Mouse (Mus musculus) MEL (cell line): ENCODE results near the gene Ccdc167.

ENCODE experiments used
- CTCF ChIP-seq, 3 experiments: IDR thresholded peaks in 2 of 3; conservative IDR thresholded peaks in 1 of 3; 2 replicates each; pipeline ENCODE4 v1.5.1; 2011 to 2012; ENCODE audit warnings: low read length in 3 of 3, low read depth in 2 of 3, mild to moderate bottlenecking in 2 of 3, improper control_type of control experiment in 1 of 3, inconsistent platforms in 1 of 3, mixed read lengths in 1 of 3, moderate library complexity in 1 of 3; ENCODE audit not compliant: control insufficient read depth in 1 of 3, insufficient read depth in 1 of 3, poor library complexity in 1 of 3, severe bottlenecking in 1 of 3
- EP300 ChIP-seq, 2 experiments: IDR thresholded peaks; 2 replicates each; pipeline ENCODE4 v1.6.1; 2011; ENCODE audit warnings: improper control_type of control experiment in 2 of 2, low read length in 2 of 2, low read depth in 1 of 2, mild to moderate bottlenecking in 1 of 2
- MAX ChIP-seq: IDR thresholded peaks from 2 replicates; pipeline ENCODE4 v1.6.1; 2011; ENCODE audit warnings: low read length, improper control_type of control experiment
- MXI1 ChIP-seq: IDR thresholded peaks from 2 replicates; pipeline ENCODE4 v1.6.1; 2011; ENCODE audit warnings: mild to moderate bottlenecking, low read depth, low read length, improper control_type of control experiment
- POLR2A ChIP-seq, 2 experiments: IDR thresholded peaks; 2 replicates each; pipeline ENCODE4 v1.6.1; 2011 to 2012; ENCODE audit warnings: low read length in 2 of 2, mild to moderate bottlenecking in 2 of 2, control low read depth in 1 of 2, improper control_type of control experiment in 1 of 2, low read depth in 1 of 2, moderate library complexity in 1 of 2; ENCODE audit not compliant: control insufficient read depth in 1 of 2, insufficient read depth in 1 of 2, poor library complexity in 1 of 2
- POLR2AphosphoS2 ChIP-seq: IDR thresholded peaks from 2 replicates; pipeline ENCODE4 v1.6.1; 2011; ENCODE audit warnings: low read length, improper control_type of control experiment
- RAD21 ChIP-seq: IDR thresholded peaks from 2 replicates; pipeline ENCODE4 v1.6.1; 2011; ENCODE audit warnings: mild to moderate bottlenecking, low read depth, low read length, improper control_type of control experiment
- SIN3A ChIP-seq: IDR thresholded peaks from 2 replicates; pipeline ENCODE4 v1.6.1; 2012; ENCODE audit warnings: low read length, improper control_type of control experiment, inconsistent platforms
- TAL1 ChIP-seq: IDR thresholded peaks from 2 replicates; pipeline ENCODE4 v1.6.1; 2012; ENCODE audit warnings: mild to moderate bottlenecking, inconsistent platforms, low read length, moderate library complexity, mixed read lengths

- TF ChIP-seq CTCF (IDR thresholded peaks at IDR 0.05 in 2 of 3, conservative IDR thresholded peaks at IDR 0.05 in 1 of 3; ENCODE audit: control insufficient read depth in 1 of 3, insufficient read depth in 1 of 3, low read depth in 2 of 3, low read length in 3 of 3, poor library complexity in 1 of 3, severe bottlenecking in 1 of 3) (no peak), SIN3A (no peak), POLR2AphosphoS2 (no peak), MAX (no peak), RAD21 (no peak), EP300 (IDR thresholded peaks at IDR 0.05; ENCODE audit: low read depth in 1 of 2, low read length in 2 of 2) (no peak), POLR2A (IDR thresholded peaks at IDR 0.05; ENCODE audit: control insufficient read depth in 1 of 2, insufficient read depth in 1 of 2, low read depth in 1 of 2, low read length in 2 of 2, poor library complexity in 1 of 2) (no peak), TAL1 (no peak), MXI1 (no peak)
Observed at GRCm38 (mm10) chr17:29711076-29711744, 5.6 kb downstream of the Ccdc167 start.
